Mouse (Mus musculus) liver, embryonic 14.5 days (tissue): Measurements from ENCODE around the gene Vps29. TPM values are rescaled to one million over a fixed set of nuclear protein-coding genes. Genes with fewer than 3 reads are reported as not detected.

Source experiments
- ATAC-seq: fragments of 200-750 bp; cut with Nextera tagmentation; 2 replicates; pipeline ENCODE4 v1.8.0; 2017; ENCODE audit warnings: moderate number of reproducible peaks, mild to moderate bottlenecking, moderate library complexity; ENCODE audit not compliant: insufficient read depth
- DNase-seq, 3 experiments: peaks; one replicate each; pipeline ENCODE4 v3.0.0-alpha.2; 2012 to 2013; ENCODE audit warnings: low read depth in 3 of 3, low spot score in 3 of 3
- H3K27ac ChIP-seq: fragments of 300-500 bp; sonication (generic); 2 replicates; pipeline ENCODE4 v1.5.1; 2014; ENCODE audit warnings: moderate library complexity, mild to moderate bottlenecking, control low read depth, inconsistent platforms
- H3K27me3 ChIP-seq: fragments of 300-500 bp; sonication (generic); 2 replicates; pipeline ENCODE4 v1.6.1; 2014; ENCODE audit warnings: mild to moderate bottlenecking, low read length, moderate library complexity; ENCODE audit not compliant: control insufficient read depth, insufficient read depth
- H3K36me3 ChIP-seq: fragments of 300-500 bp; sonication (generic); replicated peaks from 2 replicates; pipeline ENCODE4 v1.6.1; 2014; ENCODE audit warnings: low read depth; ENCODE audit not compliant: control insufficient read depth, insufficient read depth
- H3K4me1 ChIP-seq, 2 experiments: fragments of 200-500 bp in 1 of 2; fragments of 300-500 bp in 1 of 2; sonication (generic) in 1 of 2; replicated peaks; 2 replicates each; pipeline ENCODE4 v1.6.1; 2012 to 2014; ENCODE audit warnings: antibody characterized with exemption in 1 of 2, inconsistent platforms in 1 of 2, low read length in 1 of 2; ENCODE audit not compliant: control insufficient read depth in 2 of 2, insufficient read depth in 2 of 2
- H3K4me2 ChIP-seq: fragments of 300-500 bp; sonication (generic); 2 replicates; pipeline ENCODE4 v1.6.1; 2014; ENCODE audit warnings: low read depth, mild to moderate bottlenecking, control low read depth, moderate library complexity
- H3K4me3 ChIP-seq, 2 experiments: fragments of 200-500 bp in 1 of 2; fragments of 300-500 bp in 1 of 2; sonication (generic) in 1 of 2; 2 replicates each; pipeline ENCODE4 v1.5.1; 2012 to 2014; ENCODE audit warnings: low read depth in 2 of 2, low read length in 2 of 2, mild to moderate bottlenecking in 2 of 2, control low read depth in 1 of 2, inconsistent platforms in 1 of 2, moderate library complexity in 1 of 2; ENCODE audit not compliant: insufficient read depth in 1 of 2
- H3K9ac ChIP-seq: fragments of 300-500 bp; sonication (generic); replicated peaks from 2 replicates; pipeline ENCODE4 v1.6.1; 2014; ENCODE audit warnings: mild to moderate bottlenecking, control low read depth, moderate library complexity
- H3K9me3 ChIP-seq: fragments of 300-500 bp; sonication (generic); 2 replicates; pipeline ENCODE4 v1.6.1; 2016; ENCODE audit warnings: low read length, mixed read lengths; ENCODE audit not compliant: control insufficient read depth
- CTCF ChIP-seq: IDR thresholded peaks from 2 replicates; pipeline ENCODE4 v1.5.1; 2016; ENCODE audit warnings: antibody characterized with exemption, low read depth, control low read depth
- EP300 ChIP-seq: IDR thresholded peaks from 2 replicates; pipeline ENCODE4 v1.6.1; 2016; ENCODE audit warnings: antibody characterized with exemption, low read depth
- WGBS: fragments of 180-500 bp; shearing (Covaris S2); extraction: QIAGEN DNeasy Blood & Tissue Kit; methylation state at CpG from one replicate; pipeline ENCODE4 v1.1.7; 2014; ENCODE audit not compliant: insufficient replicate concordance; 5-methylcytosine and 5-hydroxymethylcytosine counted together
- polyA plus RNA-seq, 2 experiments: library from polyadenylated mRNA; depleted of rRNA in 1 of 2; stranded (reverse) in 1 of 2; unstranded in 1 of 2; fragments of >200 nt; fragmentation: Nextera tagmentation in 1 of 2; extraction: Ambion mirVana in 1 of 2; gene quantifications; 2 replicates each; pipeline versions ENCODE4 v1.2.1 to v1.2.3; 2012 to 2014

Vps29 gene
- polyA plus RNA-seq, 2 experiments, result 48.1 to 130 TPM

DNA sequence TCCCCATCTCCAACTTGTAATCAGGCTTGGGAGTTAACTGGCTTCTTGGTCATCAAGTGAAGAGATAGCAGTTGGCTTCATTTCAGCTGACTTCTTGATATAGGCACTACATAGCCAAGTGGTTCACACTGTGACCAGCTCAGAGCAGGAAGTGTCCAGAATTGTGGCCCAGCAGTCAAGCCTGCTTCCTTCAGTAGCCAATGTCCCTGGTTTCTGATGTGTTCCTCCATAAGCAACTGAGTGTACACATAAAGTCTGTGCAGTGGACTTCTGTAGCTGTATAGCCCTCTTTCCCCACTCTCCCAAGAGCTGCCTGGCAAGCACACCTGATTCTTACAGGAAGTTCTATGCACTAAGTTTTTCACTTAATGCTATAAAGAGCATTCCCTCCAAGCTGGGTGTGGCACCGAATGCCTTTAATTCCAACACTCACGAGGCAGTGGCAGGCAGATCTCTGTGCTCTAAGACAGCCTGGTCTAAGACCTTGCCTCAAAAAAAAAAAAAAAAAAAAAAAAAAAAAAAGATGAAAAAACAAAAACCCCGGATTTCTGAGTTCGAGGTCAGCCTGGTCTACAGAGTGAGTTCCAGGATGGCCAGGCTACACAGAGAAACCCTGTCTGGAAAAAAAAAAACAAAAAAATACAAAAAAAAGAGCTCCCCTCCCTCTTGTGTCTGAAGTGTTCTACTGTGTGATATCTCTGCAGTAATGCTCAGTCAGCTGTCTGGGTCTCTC lies 23.1 kb downstream of the Vps29 start:
- Histone ChIP-seq H3K4me2 (no peak overlapping the region), H3K27me3 (no peaks in the 10 kb centered on the region), H3K4me3 (no peak overlapping the region), H3K9me3 (no peaks in the 10 kb centered on the region), H3K9ac (no peak overlapping the region), H3K4me1 (peaks cover 0 to 3% of the 10 kb centered on the region in 2 experiments; a peak in 3 of 4 replicates), H3K27ac (no peak overlapping the region), H3K36me3 (peaks cover 20% of the 10 kb centered on the region; the same call in 1 of the 2 replicates)
- WGBS, result 80% methylated on average over 4 of the region's 4 CpGs
- no peak for DNase-seq
- no peak for ATAC-seq
- no peak for TF ChIP-seq CTCF
- TF ChIP-seq EP300, result no peak

DNA sequence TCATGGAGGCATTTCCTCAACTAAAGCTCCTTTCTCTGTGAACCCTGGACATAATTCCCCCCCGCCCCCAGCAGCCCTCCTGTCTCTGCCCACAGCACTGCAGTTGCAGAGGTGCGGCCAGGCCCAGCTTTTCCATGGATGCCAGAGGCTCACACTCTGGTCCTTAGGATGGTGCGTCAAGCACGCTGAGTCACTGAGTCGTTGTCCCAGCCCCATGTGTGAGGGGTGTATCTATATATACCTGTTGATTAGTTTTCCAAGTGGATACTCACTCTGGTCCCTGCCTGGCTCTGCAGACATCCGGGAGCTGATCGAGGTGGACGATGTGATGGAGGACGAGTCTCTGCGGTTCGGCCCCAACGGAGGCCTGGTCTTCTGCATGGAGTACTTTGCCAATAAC lies 24.0 kb downstream of the Vps29 start:
- TF ChIP-seq CTCF (no peak), EP300 (no peak)
- ATAC-seq (no peak), DNase-seq (no peak)
- 88% methylated on average over 12 of the region's 12 CpGs for WGBS
- no peak overlapping the region for H3K4me2 ChIP-seq
- H3K27ac ChIP-seq, result no peak overlapping the region
- H3K27me3 ChIP-seq, result no peaks in the 10 kb centered on the region
- H3K4me1 ChIP-seq, result peaks cover 0 to 3% of the 10 kb centered on the region in 2 experiments; a peak in 3 of 4 replicates
- H3K9me3 ChIP-seq, result no peaks in the 10 kb centered on the region
- no peak overlapping the region for H3K4me3 ChIP-seq
- H3K36me3 ChIP-seq, result peaks cover 21% of the 10 kb centered on the region; the same call in 1 of the 2 replicates
- H3K9ac ChIP-seq, result no peak overlapping the region

DNA sequence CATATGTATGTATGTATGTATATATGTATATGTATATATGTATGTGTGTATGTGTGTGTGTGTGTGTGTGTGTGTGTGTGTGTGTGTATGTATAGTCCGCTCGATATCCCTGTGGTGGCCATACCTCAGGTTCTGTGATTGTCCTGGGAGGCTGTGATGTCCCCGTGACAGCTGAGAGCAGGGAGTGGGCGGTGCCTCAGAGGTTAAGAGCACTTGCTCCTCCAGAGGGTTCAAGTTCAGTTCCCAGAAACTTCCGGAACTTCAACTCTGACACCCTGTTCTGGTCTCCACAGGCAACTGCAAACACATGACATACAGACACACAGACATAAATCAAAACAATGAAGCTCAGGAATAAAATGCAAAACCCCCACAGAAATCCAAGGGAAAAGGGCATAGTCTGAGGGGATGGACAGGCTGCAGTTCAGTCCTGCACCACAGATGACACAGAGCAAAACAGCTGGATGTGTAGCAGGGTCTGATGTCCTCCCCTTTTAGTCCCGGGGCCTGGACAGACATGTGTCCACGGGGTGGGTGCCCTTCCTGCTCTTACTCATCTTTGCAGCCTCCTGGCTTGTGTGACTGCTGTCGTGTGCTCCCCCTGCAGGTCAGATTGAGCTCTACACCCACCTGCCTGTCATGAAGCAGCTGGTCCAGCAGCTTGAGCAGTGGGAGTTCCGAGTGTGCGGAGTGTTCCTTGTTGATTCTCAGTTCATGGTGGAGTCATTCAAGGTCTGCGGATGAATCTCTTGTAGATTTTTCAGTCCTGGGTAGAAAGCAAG lies 25.4 kb downstream of the Vps29 start:
- ATAC-seq (peak; percentile 64; the same call in 1 of the 2 replicates), DNase-seq (peak; percentile 46 to 52 (median 52))
- Histone ChIP-seq H3K4me3 (no peak overlapping the region), H3K27ac (no peak overlapping the region), H3K9me3 (no peaks in the 10 kb centered on the region), H3K9ac (no peak overlapping the region), H3K27me3 (no peaks in the 10 kb centered on the region), H3K36me3 (peaks cover 18% of the 10 kb centered on the region; the same call in 1 of the 2 replicates), H3K4me2 (no peak overlapping the region), H3K4me1 (no peaks in the 10 kb centered on the region)
- WGBS, result 51% methylated on average over 11 of the region's 11 CpGs
- TF ChIP-seq CTCF (peak; percentile 97), EP300 (no peak)

- Histone ChIP-seq H3K9me3 (no peaks in the 10 kb centered on the region), H3K4me1 (peaks cover 8 to 10% of the 10 kb centered on the region in 2 experiments), H3K4me3 (no peak overlapping the region), H3K27me3 (no peaks in the 10 kb centered on the region), H3K36me3 (no peaks in the 10 kb centered on the region; the same call in 1 of the 2 replicates), H3K4me2 (no peak overlapping the region), H3K9ac (no peak overlapping the region), H3K27ac (no peak overlapping the region)
- WGBS, result 77% methylated on average over 5 of the region's 5 CpGs
- ATAC-seq (no peak), DNase-seq (no peak)
- TF ChIP-seq CTCF, result no peak
- no peak for TF ChIP-seq EP300
Observed at GRCm38 (mm10) chr5:122390006-122390405, 35.8 kb downstream of the Vps29 start.

- Histone ChIP-seq H3K4me2 (no peak overlapping the region), H3K36me3 (no peaks in the 10 kb centered on the region; the same call in 1 of the 2 replicates), H3K9me3 (no peaks in the 10 kb centered on the region), H3K4me3 (no peak overlapping the region), H3K27me3 (no peaks in the 10 kb centered on the region), H3K9ac (no peak overlapping the region), H3K27ac (no peak overlapping the region), H3K4me1 (peaks cover 8 to 10% of the 10 kb centered on the region in 2 experiments)
- ATAC-seq, result no peak
- no peak for TF ChIP-seq CTCF
- no peak for DNase-seq
Observed at GRCm38 (mm10) chr5:122390671-122391070, 36.5 kb downstream of the Vps29 start.
